Comparison of ENCODE assay signal across 8 mouse cellular contexts in genomic region chr2:157070365-157070764, GRCm38 (mm10). TPM values are rescaled to one million over a fixed set of nuclear protein-coding genes. Genes with fewer than 3 reads are reported as not detected.
DNase-seq lines count a peak whose midpoint lies in the region; ATAC-seq and TF ChIP-seq lines count a peak whose summit lies in the region.

No protein-coding gene starts in this region.

- peak overlapping the region; percentile 66 for H3K27ac ChIP-seq in forebrain, embryonic 14.5 days (ENCODE audit: low read depth, low read length)
- peak overlapping the region; percentile 93 for H3K27ac ChIP-seq in lung, postnatal 0 days (ENCODE audit: low read length)

- ATAC-seq in cerebellum, adult (ENCODE audit: insufficient number of reproducible peaks, low FRiP score, low TSS enrichment) = no peak
- 0 out of 2 replicates have a peak, but pooled peaks have one; percentile 38 for ATAC-seq in forebrain, embryonic 14.5 days
- ATAC-seq in lung, postnatal 0 days = peak; percentile 50
- no peak for ATAC-seq in inflammation-experienced regulatory T-cells, adult 6 months

- DNase-seq in cerebellum, adult 11 months = peak; percentile 58
- DNase-seq in adipocyte (ENCODE audit: low spot score) = peak; percentile 89
- DNase-seq in forebrain, embryonic 14.5 days (ENCODE audit: low spot score) = peak; percentile 73
- DNase-seq in kidney, adult 8-10 months = peak; percentile 33 to 41
- DNase-seq in lung, postnatal 0 days (ENCODE audit: low spot score) = peak; percentile 95
- DNase-seq in embryo, embryonic 9.5 days (ENCODE audit: extremely low spot score) = no peak

- H3K4me2 ChIP-seq in forebrain, embryonic 14.5 days (ENCODE audit: low read length) = 0 out of 2 replicates have a peak overlapping the region, but pooled peaks have one; percentile 9
- peak overlapping the region; percentile 30 for H3K4me2 ChIP-seq in lung, postnatal 0 days (replicated peaks; ENCODE audit: low read depth, low read length)

- no peak overlapping the region for H3K4me3 ChIP-seq in forebrain, embryonic 14.5 days (ENCODE audit: low read depth, low read length)
- H3K4me3 ChIP-seq in lung, postnatal 0 days (ENCODE audit: low read depth, low read length) = no peak overlapping the region

- peaks cover 14% of the 10 kb centered on the region; the same call in 1 of the 2 replicates for H3K36me3 ChIP-seq in forebrain, embryonic 14.5 days (ENCODE audit: control insufficient read depth, insufficient read depth, low read length)
- H3K36me3 ChIP-seq in lung, postnatal 0 days (ENCODE audit: insufficient read depth, low read length) = no peaks in the 10 kb centered on the region

- H3K27me3 ChIP-seq in forebrain, embryonic 14.5 days (replicated peaks; ENCODE audit: control insufficient read depth, insufficient read depth, low read length) = no peaks in the 10 kb centered on the region
- no peaks in the 10 kb centered on the region for H3K27me3 ChIP-seq in lung, postnatal 0 days (replicated peaks; ENCODE audit: insufficient read depth, low read length)

- TF ChIP-seq EP300 in lung, postnatal 0 days (IDR thresholded peaks at IDR 0.05) = peak; percentile 76; the same call in 1 of the 2 replicates

- TF ChIP-seq CTCF in lung, postnatal 0 days (IDR thresholded peaks at IDR 0.05) = no peak

- peak overlapping the region; percentile 41; the same call in 1 of the 2 replicates for H3K9ac ChIP-seq in forebrain, embryonic 14.5 days (ENCODE audit: low read length)
- H3K9ac ChIP-seq in lung, postnatal 0 days (replicated peaks; ENCODE audit: low read depth) = peak overlapping the region; percentile 41

- no peaks in the 10 kb centered on the region for H3K9me3 ChIP-seq in forebrain, embryonic 14.5 days (replicated peaks; ENCODE audit: control insufficient read depth, low read length)
- H3K9me3 ChIP-seq in lung, postnatal 0 days (ENCODE audit: low read length) = no peaks in the 10 kb centered on the region

- H3K4me1 ChIP-seq in forebrain, embryonic 14.5 days (ENCODE audit: control insufficient read depth, insufficient read depth, low read length) = peaks cover 58% of the 10 kb centered on the region
- H3K4me1 ChIP-seq in lung, postnatal 0 days (ENCODE audit: insufficient read depth, low read depth, low read length) = peaks cover 64% of the 10 kb centered on the region

- 33% methylated on average over 9 of the region's 9 CpGs for WGBS in forebrain, embryonic 14.5 days
- 4% methylated on average over 9 of the region's 9 CpGs for WGBS in lung, postnatal 0 days

RNA-seq across cellular contexts. Expression of gene Soga1, which starts 8.7 kb away (rescaled TPM):
- 5.9 and 8.1 TPM in 2 replicates for polyA plus RNA-seq in forebrain, embryonic 14.5 days (2014; fragmentation: Nextera tagmentation; extraction: Ambion mirVana)
- polyA plus RNA-seq in lung, postnatal 0 days (2015; fragmentation: Nextera tagmentation; extraction: Ambion mirVana) = 2.5 and 3.1 TPM in 2 replicates
- polyA plus RNA-seq in inflammation-experienced regulatory T-cells, adult 6 months (2017; shearing (Covaris generic)) = under 1 TPM in 1 of 3 experiments, not detected in 2; 0.17 TPM

RNA-seq across cellular contexts. Expression of gene Tldc2, which starts 16.5 kb away (rescaled TPM):
- not detected in 2 replicates for polyA plus RNA-seq in forebrain, embryonic 14.5 days (2014; fragmentation: Nextera tagmentation; extraction: Ambion mirVana)
- not detected in 2 replicates for polyA plus RNA-seq in lung, postnatal 0 days (2015; fragmentation: Nextera tagmentation; extraction: Ambion mirVana)
- not detected for polyA plus RNA-seq in inflammation-experienced regulatory T-cells, adult 6 months (2017; shearing (Covaris generic))

Comparison
In these comparisons a context has a peak if more than half of its experiments do, and no peak if none do; other contexts are left out.
1. ATAC-seq: peak in forebrain, embryonic 14.5 days (single experiment) and lung, postnatal 0 days (single experiment); none in cerebellum, adult (single experiment) and inflammation-experienced regulatory T-cells, adult 6 months (single experiment).